8 mouse cellular contexts compared by ENCODE assay signal in the genomic region with DNA sequence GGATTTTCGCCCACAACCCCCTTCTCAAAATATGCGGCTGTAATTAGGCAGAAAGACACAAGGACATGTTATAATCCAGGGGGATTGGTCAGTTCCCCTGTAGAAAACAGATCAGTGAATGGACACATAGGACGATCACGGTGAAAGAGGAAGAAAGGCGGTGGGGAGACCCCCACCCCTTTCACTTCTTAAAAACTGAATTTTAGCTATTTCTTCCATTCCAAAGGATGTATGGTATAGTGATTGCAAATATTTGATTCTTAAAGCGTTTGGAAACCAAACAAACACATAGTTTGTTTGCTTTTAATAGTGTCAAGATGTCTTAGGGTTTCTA. TPM values are rescaled to one million over a fixed set of nuclear protein-coding genes. Genes with fewer than 3 reads are reported as not detected.
DNase-seq lines count a peak whose midpoint lies in the region; ATAC-seq lines count a peak whose summit lies in the region.

No protein-coding gene starts in this region.

- DNase-seq in heart, postnatal 10 days: no peak
- no peak for DNase-seq in hindbrain, embryonic 14.5 days (ENCODE audit: low spot score)
- DNase-seq in midbrain, embryonic 10.5 days (ENCODE audit: low spot score): no peak
- DNase-seq in cerebellum, adult 11-12 months: no peak
- no peak for DNase-seq in ovary, postnatal 14 days (ENCODE audit: low spot score)
- DNase-seq in right cerebral cortex, postnatal 10 days (ENCODE audit: low spot score in 2 of 2): no peak

- peak overlapping the region; percentile 73 for H3K4me2 ChIP-seq in heart, embryonic 13.5 days
- H3K4me2 ChIP-seq in hindbrain, embryonic 14.5 days (replicated peaks): peak overlapping the region; percentile 56

- ATAC-seq in heart, embryonic 13.5 days (ENCODE audit: extremely low read depth, insufficient number of reproducible peaks, low FRiP score, low TSS enrichment): no peak
- ATAC-seq in hindbrain, embryonic 14.5 days (ENCODE audit: low FRiP score): no peak; the same call in 1 of the 2 replicates

- intact Hi-C loops in heart, postnatal 10 days (cut with DNase I): no loop called here

- WGBS in heart, embryonic 13.5 days: 37% methylated on average over 6 of the region's 6 CpGs
- WGBS in hindbrain, embryonic 14.5 days: 39% methylated on average over 6 of the region's 6 CpGs
- 53% methylated on average over 6 of the region's 6 CpGs for WGBS in midbrain, embryonic 10.5 days

- peak overlapping the region; percentile 62 for H3K9ac ChIP-seq in heart, embryonic 13.5 days
- H3K9ac ChIP-seq in hindbrain, embryonic 14.5 days: peak overlapping the region; percentile 50

- peaks cover 18% of the 10 kb centered on the region for H3K4me1 ChIP-seq in heart, embryonic 13.5 days
- no peaks in the 10 kb centered on the region for H3K4me1 ChIP-seq in brown adipose tissue, adult 24 weeks (ENCODE audit: control insufficient read depth, insufficient read depth, insufficient read length, low read length)
- peaks cover 13% of the 10 kb centered on the region; the same call in 1 of the 2 replicates for H3K4me1 ChIP-seq in hindbrain, embryonic 14.5 days (replicated peaks; ENCODE audit: control insufficient read depth, insufficient read depth, low read length)
- peaks cover 15% of the 10 kb centered on the region for H3K4me1 ChIP-seq in midbrain, embryonic 10.5 days

- H3K9me3 ChIP-seq in heart, embryonic 13.5 days: no peaks in the 10 kb centered on the region
- no peaks in the 10 kb centered on the region for H3K9me3 ChIP-seq in hindbrain, embryonic 14.5 days (ENCODE audit: control insufficient read depth, low read length)
- no peaks in the 10 kb centered on the region for H3K9me3 ChIP-seq in midbrain, embryonic 10.5 days (replicated peaks)

- H3K27ac ChIP-seq in heart, embryonic 13.5 days (replicated peaks): peak overlapping the region; percentile 73
- no peak overlapping the region for H3K27ac ChIP-seq in brown adipose tissue, adult 24 weeks (replicated peaks; ENCODE audit: low read depth, low read length)
- peak overlapping the region; percentile 65 for H3K27ac ChIP-seq in hindbrain, embryonic 14.5 days
- H3K27ac ChIP-seq in midbrain, embryonic 10.5 days (replicated peaks): peak overlapping the region; percentile 68

- H3K36me3 ChIP-seq in heart, embryonic 13.5 days: no peaks in the 10 kb centered on the region
- no peaks in the 10 kb centered on the region for H3K36me3 ChIP-seq in hindbrain, embryonic 14.5 days (replicated peaks; ENCODE audit: control insufficient read depth, insufficient read depth)
- H3K36me3 ChIP-seq in midbrain, embryonic 10.5 days: no peaks in the 10 kb centered on the region

- no peaks in the 10 kb centered on the region for H3K27me3 ChIP-seq in heart, embryonic 13.5 days (replicated peaks)
- H3K27me3 ChIP-seq in hindbrain, embryonic 14.5 days (ENCODE audit: control insufficient read depth, insufficient read depth, low read length): no peaks in the 10 kb centered on the region
- H3K27me3 ChIP-seq in midbrain, embryonic 10.5 days (ENCODE audit: low read depth, poor library complexity, severe bottlenecking): no peaks in the 10 kb centered on the region

- peak overlapping the region; percentile 47 for H3K4me3 ChIP-seq in heart, embryonic 13.5 days
- peak overlapping the region; percentile 47 for H3K4me3 ChIP-seq in brown adipose tissue, adult 24 weeks (ENCODE audit: insufficient read depth, low read depth, low read length)
- H3K4me3 ChIP-seq in hindbrain, embryonic 14.5 days (replicated peaks; ENCODE audit: low read length): peak overlapping the region; percentile 21
- peak overlapping the region; percentile 54 for H3K4me3 ChIP-seq in midbrain, embryonic 10.5 days

RNA-seq across cellular contexts. Expression of gene Siah3, which starts 9.9 kb away (rescaled TPM):
- polyA plus RNA-seq in heart, embryonic 13.5 days (2015; fragmentation: Nextera tagmentation; extraction: Ambion mirVana): not detected in 2 replicates
- under 1 TPM in 1 of 2 experiments, not detected in 1; 0.07 TPM for total RNA-seq in heart, postnatal 10 days (2021)
- not detected in 2 replicates for polyA plus RNA-seq in brown adipose tissue, adult 24 weeks (2012; ENCODE audit: insufficient read depth, insufficient read length, missing spikeins)
- 7.7 and 9.1 TPM in 2 replicates for polyA plus RNA-seq in hindbrain, embryonic 14.5 days (2014; fragmentation: Nextera tagmentation; extraction: Ambion mirVana)
- polyA plus RNA-seq in midbrain, embryonic 10.5 days (2016; fragmentation: Nextera tagmentation; extraction: Ambion mirVana): 0.33 and 0.66 TPM in 2 replicates
